Mouse (Mus musculus): ENCODE data around the gene Emg1. TPM values are rescaled to one million over a fixed set of nuclear protein-coding genes. Genes with fewer than 3 reads are reported as not detected.
"Not testable (repeated sequence)": the region's sequence is repeated elsewhere in the genome, so short reads cannot be mapped to it uniquely, and the experiment has no call there.

Emg1 gene
- polyA plus RNA-seq, 1 experiment from 2014 or later, result 253 TPM

DNA sequence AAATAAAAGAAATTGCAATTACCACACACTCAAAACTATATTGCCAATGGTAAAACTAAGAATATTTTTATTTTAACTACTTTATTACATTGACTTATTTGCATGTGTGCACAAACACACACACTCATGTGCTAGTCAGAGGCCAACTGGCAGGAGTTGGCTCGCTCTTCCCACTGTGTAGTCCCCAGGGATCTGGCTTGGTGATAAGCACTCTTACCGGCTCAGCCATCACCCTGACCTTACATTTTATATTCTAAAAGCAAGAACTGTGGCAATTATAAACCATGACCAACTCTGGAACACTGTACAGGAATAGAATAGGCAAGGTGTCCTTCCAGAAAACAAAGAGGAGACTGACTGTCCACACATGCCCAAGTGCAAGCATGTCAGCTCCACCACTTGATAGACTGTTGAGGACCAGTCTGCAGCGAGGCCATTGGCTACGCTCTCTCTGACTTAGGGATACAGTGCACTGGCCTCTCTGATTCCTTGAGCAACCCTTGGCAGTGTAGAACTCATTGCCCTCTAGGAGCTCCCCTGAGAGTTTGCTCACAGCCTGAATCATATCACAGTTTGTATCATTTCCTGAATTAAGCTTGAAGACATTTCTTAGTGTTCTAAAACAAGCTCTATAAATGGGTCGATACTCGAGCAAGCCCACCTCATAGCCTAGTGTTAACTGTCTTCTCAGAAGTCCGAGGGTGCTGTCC is 15.4 kb downstream of the Emg1 start:
- Histone ChIP-seq H3K4me2 (ENCODE audit: low read depth, severe bottlenecking) (no peak overlapping the region), H3K4me1 (ENCODE audit: control insufficient read depth, insufficient read depth, low read length) (no peaks in the 10 kb centered on the region), H3K27me3 (ENCODE audit: control insufficient read depth, insufficient read depth, low read length) (no peaks in the 10 kb centered on the region), H3K27ac (replicated peaks; ENCODE audit: low read depth, low read length) (no peak overlapping the region), H3K36me3 (ENCODE audit: control insufficient read depth, insufficient read depth, low read length) (peaks cover 3% of the 10 kb centered on the region), H3K9ac (ENCODE audit: low read length) (no peak overlapping the region), H3K9me3 (ENCODE audit: control insufficient read depth, low read length) (no peaks in the 10 kb centered on the region), H3K4me3 (ENCODE audit: low read depth, low read length) (no peak overlapping the region)
- ATAC-seq (ENCODE audit: insufficient number of reproducible peaks, low FRiP score, low TSS enrichment, low read depth) (no peak), DNase-seq (ENCODE audit: low spot score) (no peak)
- WGBS, result 95% methylated on average over 7 of the region's 7 CpGs

GRCm38 (mm10) chr6:124694166-124694955 is 17.6 kb downstream of the Emg1 start:
- no peak overlapping the region for H3K4me3 ChIP-seq (ENCODE audit: low read depth, low read length)
- no peak for DNase-seq (ENCODE audit: low spot score)
- ATAC-seq (ENCODE audit: insufficient number of reproducible peaks, low FRiP score, low TSS enrichment, low read depth), result no peak
- peaks cover under 1% of the 10 kb centered on the region for H3K36me3 ChIP-seq (ENCODE audit: control insufficient read depth, insufficient read depth, low read length)
- no peaks in the 10 kb centered on the region for H3K4me1 ChIP-seq (ENCODE audit: control insufficient read depth, insufficient read depth, low read length)
- no peak overlapping the region for H3K4me2 ChIP-seq (ENCODE audit: low read depth, severe bottlenecking)
- 84% methylated on average over 15 of the region's 15 CpGs for WGBS
- no peaks in the 10 kb centered on the region for H3K27me3 ChIP-seq (ENCODE audit: control insufficient read depth, insufficient read depth, low read length)
- no peak overlapping the region for H3K9ac ChIP-seq (ENCODE audit: low read length)
- H3K27ac ChIP-seq (replicated peaks; ENCODE audit: low read depth, low read length), result no peak overlapping the region
- no peaks in the 10 kb centered on the region for H3K9me3 ChIP-seq (ENCODE audit: control insufficient read depth, low read length)

GRCm38 (mm10) chr6:124693243-124693981 is 18.6 kb downstream of the Emg1 start:
- H3K4me1 ChIP-seq (ENCODE audit: control insufficient read depth, insufficient read depth, low read length), result no peaks in the 10 kb centered on the region
- H3K27me3 ChIP-seq (ENCODE audit: control insufficient read depth, insufficient read depth, low read length), result no peaks in the 10 kb centered on the region
- H3K27ac ChIP-seq (replicated peaks; ENCODE audit: low read depth, low read length), result no peak overlapping the region
- H3K4me2 ChIP-seq (ENCODE audit: low read depth, severe bottlenecking), result no peak overlapping the region
- no peak overlapping the region for H3K9ac ChIP-seq (ENCODE audit: low read length)
- WGBS, result 76% methylated on average over 15 of the region's 15 CpGs
- no peak overlapping the region for H3K4me3 ChIP-seq (ENCODE audit: low read depth, low read length)
- no peaks in the 10 kb centered on the region for H3K9me3 ChIP-seq (ENCODE audit: control insufficient read depth, low read length)
- DNase-seq (ENCODE audit: low spot score), result no peak
- no peaks in the 10 kb centered on the region for H3K36me3 ChIP-seq (ENCODE audit: control insufficient read depth, insufficient read depth, low read length)
- ATAC-seq (ENCODE audit: insufficient number of reproducible peaks, low FRiP score, low TSS enrichment, low read depth), result no peak; the same call in 1 of the 2 replicates

- no peaks in the 10 kb centered on the region for H3K4me1 ChIP-seq (ENCODE audit: control insufficient read depth, insufficient read depth, low read length)
- no peaks in the 10 kb centered on the region for H3K9me3 ChIP-seq (ENCODE audit: control insufficient read depth, low read length)
- no peak overlapping the region for H3K9ac ChIP-seq (ENCODE audit: low read length)
- no peak overlapping the region for H3K27ac ChIP-seq (replicated peaks; ENCODE audit: low read depth, low read length)
- H3K27me3 ChIP-seq (ENCODE audit: control insufficient read depth, insufficient read depth, low read length), result no peaks in the 10 kb centered on the region
- H3K4me3 ChIP-seq (ENCODE audit: low read depth, low read length), result no peak overlapping the region
- DNase-seq (ENCODE audit: low spot score), result no peak
- H3K4me2 ChIP-seq (ENCODE audit: low read depth, severe bottlenecking), result no peak overlapping the region
- WGBS, result 94% methylated on average over 3 of the region's 3 CpGs
- H3K36me3 ChIP-seq (ENCODE audit: control insufficient read depth, insufficient read depth, low read length), result no peaks in the 10 kb centered on the region
- ATAC-seq (ENCODE audit: insufficient number of reproducible peaks, low FRiP score, low TSS enrichment, low read depth), result no peak
Measured at GRCm38 (mm10) chr6:124690517-124690916, 21.5 kb downstream of the Emg1 start.

GRCm38 (mm10) chr6:124689011-124689410 is 23.0 kb downstream of the Emg1 start:
- no peak overlapping the region for H3K4me3 ChIP-seq (ENCODE audit: low read depth, low read length)
- H3K36me3 ChIP-seq (ENCODE audit: control insufficient read depth, insufficient read depth, low read length), result no peaks in the 10 kb centered on the region
- DNase-seq (ENCODE audit: low spot score) (no peak), ATAC-seq (ENCODE audit: insufficient number of reproducible peaks, low FRiP score, low TSS enrichment, low read depth) (no peak)
- WGBS, result 90% methylated on average over 3 of the region's 3 CpGs
- no peak overlapping the region for H3K9ac ChIP-seq (ENCODE audit: low read length)
- no peak overlapping the region for H3K4me2 ChIP-seq (ENCODE audit: low read depth, severe bottlenecking)
- H3K9me3 ChIP-seq (ENCODE audit: control insufficient read depth, low read length), result no peaks in the 10 kb centered on the region
- H3K27ac ChIP-seq (replicated peaks; ENCODE audit: low read depth, low read length), result no peak overlapping the region
- H3K27me3 ChIP-seq (ENCODE audit: control insufficient read depth, insufficient read depth, low read length), result no peaks in the 10 kb centered on the region
- H3K4me1 ChIP-seq (ENCODE audit: control insufficient read depth, insufficient read depth, low read length), result no peaks in the 10 kb centered on the region

- no peak overlapping the region for H3K4me2 ChIP-seq (ENCODE audit: low read depth, severe bottlenecking)
- no peaks in the 10 kb centered on the region for H3K36me3 ChIP-seq (ENCODE audit: control insufficient read depth, insufficient read depth, low read length)
- no peaks in the 10 kb centered on the region for H3K9me3 ChIP-seq (ENCODE audit: control insufficient read depth, low read length)
- no peak overlapping the region for H3K4me3 ChIP-seq (ENCODE audit: low read depth, low read length)
- no peak overlapping the region for H3K27ac ChIP-seq (replicated peaks; ENCODE audit: low read depth, low read length)
- H3K9ac ChIP-seq (ENCODE audit: low read length), result no peak overlapping the region
- H3K27me3 ChIP-seq (ENCODE audit: control insufficient read depth, insufficient read depth, low read length), result no peaks in the 10 kb centered on the region
- ATAC-seq (ENCODE audit: insufficient number of reproducible peaks, low FRiP score, low TSS enrichment, low read depth) (no peak), DNase-seq (ENCODE audit: low spot score) (no peak)
- no peaks in the 10 kb centered on the region for H3K4me1 ChIP-seq (ENCODE audit: control insufficient read depth, insufficient read depth, low read length)
- 90% methylated on average over 8 of the region's 8 CpGs for WGBS
Measured at GRCm38 (mm10) chr6:124688151-124688758, 23.7 kb downstream of the Emg1 start.

DNA sequence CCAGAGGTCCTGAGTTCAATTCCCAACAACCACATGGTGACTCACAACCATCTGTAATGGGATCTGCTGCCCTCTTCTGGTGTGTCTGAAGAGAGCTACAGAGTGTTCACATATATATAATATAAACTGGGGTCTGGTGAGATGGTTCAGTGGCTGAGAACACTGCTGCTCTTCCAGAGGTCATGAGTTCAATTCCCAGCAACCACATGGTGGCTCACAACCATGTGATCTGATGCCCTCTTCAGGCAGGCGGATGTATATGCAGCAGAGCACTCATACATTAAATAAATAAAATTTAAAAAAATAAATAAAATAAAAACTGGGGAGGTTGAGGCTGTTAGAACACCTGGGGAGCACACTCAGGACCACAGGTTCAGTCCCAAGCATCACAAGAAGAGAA is 25.3 kb downstream of the Emg1 start:
- H3K4me3 ChIP-seq (ENCODE audit: low read depth, low read length); ATAC-seq (ENCODE audit: insufficient number of reproducible peaks, low FRiP score, low TSS enrichment, low read depth): not testable (repeated sequence)
- WGBS, result 93% methylated on average over 1 of the region's 1 CpGs

More for the DNA sequence above, 25.3 kb downstream of the Emg1 start:
- not testable (repeated sequence) for H3K27me3 ChIP-seq (ENCODE audit: control insufficient read depth, insufficient read depth, low read length); H3K27ac ChIP-seq (replicated peaks; ENCODE audit: low read depth, low read length); H3K4me2 ChIP-seq (ENCODE audit: low read depth, severe bottlenecking); H3K4me1 ChIP-seq (ENCODE audit: control insufficient read depth, insufficient read depth, low read length); H3K36me3 ChIP-seq (ENCODE audit: control insufficient read depth, insufficient read depth, low read length); H3K9me3 ChIP-seq (ENCODE audit: control insufficient read depth, low read length); H3K9ac ChIP-seq (ENCODE audit: low read length); DNase-seq (ENCODE audit: low spot score)
